Mouse (Mus musculus): Measurements from ENCODE around the gene Baz1b. TPM values are rescaled to one million over a fixed set of nuclear protein-coding genes. Genes with fewer than 3 reads are reported as not detected.

Gene Baz1b
- polyA plus RNA-seq, 1 experiment from 2014 or later, result 46.9 TPM

DNA sequence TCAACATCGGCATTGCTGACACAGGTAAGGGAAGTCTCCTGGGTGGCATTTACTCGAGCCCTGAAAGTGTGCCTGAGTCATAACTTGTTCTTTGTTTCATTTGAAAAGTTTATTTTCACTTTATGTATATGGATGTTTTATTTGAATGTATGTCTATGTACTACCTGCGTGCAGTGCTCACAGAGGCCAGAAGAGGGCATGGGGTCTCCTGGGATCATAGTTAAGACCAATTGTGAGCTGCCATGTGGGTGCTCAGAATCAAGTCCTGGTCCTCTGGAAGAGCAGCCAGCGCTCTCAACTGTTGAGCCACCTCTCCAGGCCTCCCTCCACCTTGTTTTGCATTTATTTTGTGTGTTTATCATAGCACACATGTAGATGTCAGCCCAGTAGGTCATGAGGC is 30.6 kb upstream of the Baz1b start:
- Histone ChIP-seq H3K27me3 (replicated peaks; ENCODE audit: control insufficient read depth, insufficient read depth, low read length) (no peaks in the 10 kb centered on the region), H3K9me3 (ENCODE audit: control insufficient read depth, low read length) (no peaks in the 10 kb centered on the region), H3K9ac (ENCODE audit: low read depth, low read length) (no peak overlapping the region), H3K4me1 (ENCODE audit: control insufficient read depth, insufficient read depth, low read length) (no peaks in the 10 kb centered on the region), H3K4me3 (ENCODE audit: low read depth, low read length) (no peak overlapping the region), H3K4me2 (ENCODE audit: low read depth, low read length) (no peak overlapping the region), H3K27ac (replicated peaks; ENCODE audit: low read depth, low read length) (no peak overlapping the region), H3K36me3 (ENCODE audit: control insufficient read depth, insufficient read depth, low read length) (peaks cover 92% of the 10 kb centered on the region)
- 99% methylated on average over 4 of the region's 4 CpGs for WGBS
- no peak for DNase-seq (ENCODE audit: low spot score)
- no peak for ATAC-seq (ENCODE audit: low read depth)

DNA sequence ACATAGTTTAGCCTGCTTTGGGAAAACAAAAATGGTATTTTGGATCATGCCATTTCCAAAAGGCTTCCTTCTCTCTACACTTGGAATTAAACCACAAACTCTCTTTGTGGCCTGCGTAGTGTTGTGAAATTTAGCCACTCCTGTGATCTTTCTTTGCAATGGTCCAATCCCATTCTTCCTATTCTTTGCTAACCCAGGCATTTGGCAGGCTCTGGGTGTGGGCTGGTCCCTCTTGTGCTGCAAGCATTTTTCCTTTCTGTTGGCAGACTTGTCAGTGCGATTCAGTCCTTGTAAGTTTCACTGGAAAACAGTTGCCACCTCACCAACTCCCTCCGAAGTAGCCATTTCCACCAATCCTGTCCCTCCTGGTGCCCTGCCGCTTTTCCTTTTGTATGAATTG is 25.8 kb upstream of the Baz1b start:
- Histone ChIP-seq H3K4me1 (ENCODE audit: control insufficient read depth, insufficient read depth, low read length) (no peaks in the 10 kb centered on the region), H3K36me3 (ENCODE audit: control insufficient read depth, insufficient read depth, low read length) (peaks cover 79% of the 10 kb centered on the region), H3K4me2 (ENCODE audit: low read depth, low read length) (no peak overlapping the region), H3K9ac (ENCODE audit: low read depth, low read length) (no peak overlapping the region), H3K4me3 (ENCODE audit: low read depth, low read length) (no peak overlapping the region), H3K27me3 (replicated peaks; ENCODE audit: control insufficient read depth, insufficient read depth, low read length) (no peaks in the 10 kb centered on the region), H3K27ac (replicated peaks; ENCODE audit: low read depth, low read length) (no peak overlapping the region), H3K9me3 (ENCODE audit: control insufficient read depth, low read length) (no peaks in the 10 kb centered on the region)
- DNase-seq (ENCODE audit: low spot score) (no peak), ATAC-seq (ENCODE audit: low read depth) (no peak)
- WGBS, result 90% methylated on average over 4 of the region's 4 CpGs

DNA sequence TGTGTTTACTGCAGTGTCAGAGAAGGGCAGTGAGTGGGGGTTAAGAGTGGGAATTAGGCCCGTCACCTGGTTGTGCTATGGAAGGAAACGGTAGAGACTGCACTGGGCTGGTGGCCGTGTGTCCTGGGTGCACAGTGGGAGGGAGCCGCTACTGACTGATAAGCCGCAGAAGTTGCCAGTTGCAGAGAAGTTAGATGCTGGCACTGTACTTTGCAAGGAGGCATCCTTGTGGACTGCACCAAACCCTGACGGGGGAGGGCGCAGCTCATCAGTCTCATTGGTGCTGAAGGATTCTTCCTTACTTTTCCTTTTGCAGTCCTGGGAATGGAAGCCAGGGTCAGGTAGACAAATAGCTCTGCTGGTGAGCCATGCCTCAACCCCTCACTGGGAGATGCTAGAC is 25.4 kb upstream of the Baz1b start:
- DNase-seq (ENCODE audit: low spot score), result no peak
- Histone ChIP-seq H3K4me3 (ENCODE audit: low read depth, low read length) (no peak overlapping the region), H3K27me3 (replicated peaks; ENCODE audit: control insufficient read depth, insufficient read depth, low read length) (no peaks in the 10 kb centered on the region), H3K27ac (replicated peaks; ENCODE audit: low read depth, low read length) (no peak overlapping the region; the same call in 1 of the 2 replicates), H3K9ac (ENCODE audit: low read depth, low read length) (no peak overlapping the region), H3K9me3 (ENCODE audit: control insufficient read depth, low read length) (no peaks in the 10 kb centered on the region), H3K4me2 (ENCODE audit: low read depth, low read length) (no peak overlapping the region), H3K36me3 (ENCODE audit: control insufficient read depth, insufficient read depth, low read length) (peaks cover 75% of the 10 kb centered on the region), H3K4me1 (ENCODE audit: control insufficient read depth, insufficient read depth, low read length) (no peaks in the 10 kb centered on the region)
- WGBS, result 92% methylated on average over 7 of the region's 7 CpGs
- ATAC-seq (ENCODE audit: low read depth), result no peak

DNA sequence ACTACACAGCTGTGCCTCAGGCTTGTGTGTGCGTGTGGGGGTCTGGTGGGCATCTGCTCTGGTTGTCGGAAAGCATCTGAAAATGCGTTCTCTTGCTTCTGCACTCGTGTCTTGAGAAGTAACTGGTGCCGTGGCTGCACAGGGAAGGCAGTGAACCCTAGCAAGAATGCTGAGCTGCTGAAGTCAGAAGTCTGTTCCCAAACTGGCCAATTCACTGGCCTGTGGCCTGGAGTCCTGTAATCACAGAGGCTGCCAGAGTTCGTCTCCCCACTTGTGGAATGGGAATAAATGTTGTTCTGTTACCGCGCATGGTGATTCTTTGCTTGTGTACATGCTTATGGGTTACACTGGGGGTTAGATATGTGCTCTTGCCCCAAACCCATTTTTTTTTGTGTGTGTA is 24.7 kb upstream of the Baz1b start:
- Histone ChIP-seq H3K27me3 (replicated peaks; ENCODE audit: control insufficient read depth, insufficient read depth, low read length) (no peaks in the 10 kb centered on the region), H3K9ac (ENCODE audit: low read depth, low read length) (no peak overlapping the region), H3K27ac (replicated peaks; ENCODE audit: low read depth, low read length) (no peak overlapping the region), H3K36me3 (ENCODE audit: control insufficient read depth, insufficient read depth, low read length) (peaks cover 68% of the 10 kb centered on the region), H3K4me3 (ENCODE audit: low read depth, low read length) (no peak overlapping the region), H3K4me1 (ENCODE audit: control insufficient read depth, insufficient read depth, low read length) (no peaks in the 10 kb centered on the region), H3K9me3 (ENCODE audit: control insufficient read depth, low read length) (no peaks in the 10 kb centered on the region), H3K4me2 (ENCODE audit: low read depth, low read length) (no peak overlapping the region)
- 90% methylated on average over 8 of the region's 8 CpGs for WGBS
- DNase-seq (ENCODE audit: low spot score) (no peak), ATAC-seq (ENCODE audit: low read depth) (no peak)

DNA sequence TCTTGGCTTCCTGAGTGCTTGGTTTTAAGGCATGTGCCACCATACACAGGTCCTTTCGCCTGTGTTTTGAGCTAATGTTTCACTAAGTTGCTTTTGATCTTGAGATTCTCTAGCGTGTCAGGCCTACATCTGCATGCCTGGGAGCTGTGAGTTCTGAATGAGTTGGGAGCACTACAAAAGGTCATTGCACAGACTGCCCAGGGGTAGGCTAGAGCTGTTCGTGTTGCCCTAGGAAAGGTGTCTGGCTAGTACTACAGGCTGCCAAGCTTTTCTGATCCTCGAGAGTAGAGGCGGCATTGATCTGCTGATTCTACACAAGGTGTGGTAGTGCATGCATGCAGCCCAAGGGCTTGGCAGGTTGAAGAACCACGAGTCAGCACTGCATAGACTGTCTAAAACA is 24.2 kb upstream of the Baz1b start:
- H3K4me3 ChIP-seq (ENCODE audit: low read depth, low read length), result no peak overlapping the region
- DNase-seq (ENCODE audit: low spot score), result no peak
- no peaks in the 10 kb centered on the region for H3K27me3 ChIP-seq (replicated peaks; ENCODE audit: control insufficient read depth, insufficient read depth, low read length)
- ATAC-seq (ENCODE audit: low read depth), result no peak
- no peak overlapping the region for H3K27ac ChIP-seq (replicated peaks; ENCODE audit: low read depth, low read length)
- no peaks in the 10 kb centered on the region for H3K4me1 ChIP-seq (ENCODE audit: control insufficient read depth, insufficient read depth, low read length)
- H3K4me2 ChIP-seq (ENCODE audit: low read depth, low read length), result no peak overlapping the region
- 88% methylated on average over 6 of the region's 6 CpGs for WGBS
- H3K9ac ChIP-seq (ENCODE audit: low read depth, low read length), result no peak overlapping the region
- peaks cover 63% of the 10 kb centered on the region for H3K36me3 ChIP-seq (ENCODE audit: control insufficient read depth, insufficient read depth, low read length)
- H3K9me3 ChIP-seq (ENCODE audit: control insufficient read depth, low read length), result no peaks in the 10 kb centered on the region

DNA sequence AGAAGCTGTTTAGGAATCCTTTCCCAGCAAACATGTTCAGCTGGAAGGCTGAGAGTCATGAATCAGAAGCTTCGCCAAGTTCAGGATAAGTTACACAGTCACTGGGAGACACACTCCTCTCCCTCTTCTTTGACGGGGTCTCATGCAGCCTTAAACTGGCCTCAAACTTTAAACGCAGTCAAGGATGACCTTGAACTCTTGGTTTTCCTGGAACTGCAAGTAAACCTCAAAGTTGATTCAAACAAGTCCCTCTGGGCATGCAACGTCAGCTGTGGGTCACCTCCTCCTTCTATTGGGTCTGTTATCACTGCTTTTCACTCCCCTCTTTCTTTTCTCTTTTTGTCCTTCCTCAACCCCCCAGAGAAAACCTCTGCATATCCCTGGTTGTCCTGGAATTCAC is 20.2 kb upstream of the Baz1b start:
- Histone ChIP-seq H3K27ac (replicated peaks; ENCODE audit: low read depth, low read length) (no peak overlapping the region), H3K4me3 (ENCODE audit: low read depth, low read length) (no peak overlapping the region), H3K36me3 (ENCODE audit: control insufficient read depth, insufficient read depth, low read length) (peaks cover 35% of the 10 kb centered on the region), H3K9ac (ENCODE audit: low read depth, low read length) (no peak overlapping the region), H3K27me3 (replicated peaks; ENCODE audit: control insufficient read depth, insufficient read depth, low read length) (no peaks in the 10 kb centered on the region), H3K4me1 (ENCODE audit: control insufficient read depth, insufficient read depth, low read length) (peaks cover 8% of the 10 kb centered on the region), H3K9me3 (ENCODE audit: control insufficient read depth, low read length) (no peaks in the 10 kb centered on the region), H3K4me2 (ENCODE audit: low read depth, low read length) (no peak overlapping the region)
- no peak for ATAC-seq (ENCODE audit: low read depth)
- no peak for DNase-seq (ENCODE audit: low spot score)
- 78% methylated on average over 4 of the region's 4 CpGs for WGBS

DNA sequence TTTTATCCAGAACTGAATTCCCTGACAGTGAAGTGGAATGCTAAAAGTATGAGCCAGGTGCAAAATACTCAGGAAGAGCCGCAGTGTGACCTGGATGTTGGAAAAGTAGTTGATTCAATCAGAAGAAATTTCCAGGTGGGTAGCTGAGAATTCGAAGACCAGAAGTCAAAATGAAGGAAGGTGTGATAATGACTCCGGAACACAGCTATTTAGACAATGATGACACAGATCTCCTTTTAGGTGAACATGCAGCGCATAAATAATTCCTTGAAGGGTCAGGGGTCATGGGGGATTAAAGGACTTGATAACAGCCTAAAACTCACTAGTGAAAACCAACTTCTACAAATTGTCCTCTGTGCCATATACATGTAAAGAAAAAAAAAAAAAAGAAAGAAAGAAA is 19.6 kb upstream of the Baz1b start:
- Histone ChIP-seq H3K4me2 (ENCODE audit: low read depth, low read length) (no peak overlapping the region; the same call in 1 of the 2 replicates), H3K4me1 (ENCODE audit: control insufficient read depth, insufficient read depth, low read length) (peaks cover 8% of the 10 kb centered on the region), H3K9ac (ENCODE audit: low read depth, low read length) (no peak overlapping the region), H3K9me3 (ENCODE audit: control insufficient read depth, low read length) (no peaks in the 10 kb centered on the region), H3K27me3 (replicated peaks; ENCODE audit: control insufficient read depth, insufficient read depth, low read length) (no peaks in the 10 kb centered on the region), H3K27ac (replicated peaks; ENCODE audit: low read depth, low read length) (no peak overlapping the region; the same call in 1 of the 2 replicates), H3K36me3 (ENCODE audit: control insufficient read depth, insufficient read depth, low read length) (peaks cover 35% of the 10 kb centered on the region), H3K4me3 (ENCODE audit: low read depth, low read length) (0 out of 2 replicates have a peak overlapping the region, but pooled peaks have one; percentile 75)
- DNase-seq (ENCODE audit: low spot score) (no peak), ATAC-seq (ENCODE audit: low read depth) (no peak)
- 95% methylated on average over 4 of the region's 4 CpGs for WGBS

DNA sequence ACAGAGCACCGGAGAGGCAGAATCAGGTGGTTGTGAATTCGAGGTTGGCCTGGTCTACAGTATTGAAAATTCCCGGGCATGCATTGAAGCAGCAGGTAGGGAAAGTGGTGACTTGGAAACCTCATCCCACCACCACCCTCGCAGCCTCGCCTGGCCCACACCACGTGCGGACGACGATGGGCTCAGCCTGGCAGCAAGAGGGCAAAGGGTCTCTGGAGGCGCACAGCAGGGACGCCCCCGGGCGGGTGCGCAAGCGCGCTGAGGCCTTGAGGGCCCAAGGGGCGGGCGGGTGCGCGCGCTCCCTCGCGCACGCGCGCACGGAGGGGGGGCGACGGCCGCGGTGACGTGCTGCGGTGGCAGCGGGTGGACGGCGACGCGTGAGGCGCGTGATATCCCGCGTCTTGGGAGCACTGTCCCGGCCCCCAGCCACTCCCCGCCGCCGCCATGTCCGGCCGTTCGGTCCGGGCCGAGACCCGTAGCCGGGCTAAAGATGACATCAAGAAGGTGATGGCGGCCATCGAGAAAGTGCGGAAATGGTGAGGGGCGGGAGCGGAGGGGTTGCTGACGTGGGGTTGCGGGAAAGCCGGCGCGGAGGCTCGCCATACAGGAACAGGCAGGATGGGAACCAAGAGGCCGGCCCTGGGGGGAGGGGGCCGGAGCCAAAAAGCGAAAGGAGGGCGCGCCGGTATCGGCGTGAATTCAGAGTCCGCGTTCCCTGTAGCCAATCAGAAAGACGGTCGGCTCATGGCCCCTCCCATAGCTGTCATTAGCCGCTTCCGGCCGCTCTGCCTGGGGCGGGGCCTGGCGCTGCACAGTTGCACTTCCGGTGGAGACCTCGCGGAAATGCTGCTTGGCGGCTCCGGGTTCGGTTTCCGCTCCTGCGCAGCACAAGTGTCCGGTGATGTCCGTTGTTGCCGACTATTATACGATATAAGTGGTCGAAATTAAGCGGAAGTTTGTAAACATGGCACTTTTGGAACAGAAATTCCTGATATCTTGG is 18.7 kb upstream of the Baz1b start, which contains the start of gene Bcl7b:
Gene Bcl7b (plus strand): TSS at position 221 of the 1,000 bp plus-strand sequence.
- Histone ChIP-seq H3K4me3 (ENCODE audit: low read depth, low read length) (peak within 1 kb of the TSS; percentile 75), H3K9ac (ENCODE audit: low read depth, low read length) (peak within 1 kb of the TSS; percentile 94), H3K4me2 (ENCODE audit: low read depth, low read length) (peak within 1 kb of the TSS; percentile 97), H3K27me3 (replicated peaks; ENCODE audit: control insufficient read depth, insufficient read depth, low read length) (no peaks in the 10 kb centered on the region), H3K9me3 (ENCODE audit: control insufficient read depth, low read length) (no peaks in the 10 kb centered on the region), H3K4me1 (ENCODE audit: control insufficient read depth, insufficient read depth, low read length) (peaks cover 8% of the 10 kb centered on the region), H3K27ac (replicated peaks; ENCODE audit: low read depth, low read length) (peak within 1 kb of the TSS; percentile 99), H3K36me3 (ENCODE audit: control insufficient read depth, insufficient read depth, low read length) (peaks cover 35% of the 10 kb centered on the region)
- 2% methylated on average over 71 of the region's 95 CpGs for WGBS
- peak; percentile 98 for ATAC-seq (ENCODE audit: low read depth)
- peak; percentile 99 for DNase-seq (ENCODE audit: low spot score)
